Mouse (Mus musculus) cerebellum, postnatal 14 days (tissue): ENCODE measurements around the gene Gpd1.
A peak's percentile ranks its signal among the peaks of the same experiment; 100 is the strongest.

Experiments
- DNase-seq, 2 experiments: peaks; one replicate each; pipeline ENCODE4 v3.0.0; 2021; ENCODE audit warnings: mixed read lengths in 2 of 2

Gpd1 gene

DNA sequence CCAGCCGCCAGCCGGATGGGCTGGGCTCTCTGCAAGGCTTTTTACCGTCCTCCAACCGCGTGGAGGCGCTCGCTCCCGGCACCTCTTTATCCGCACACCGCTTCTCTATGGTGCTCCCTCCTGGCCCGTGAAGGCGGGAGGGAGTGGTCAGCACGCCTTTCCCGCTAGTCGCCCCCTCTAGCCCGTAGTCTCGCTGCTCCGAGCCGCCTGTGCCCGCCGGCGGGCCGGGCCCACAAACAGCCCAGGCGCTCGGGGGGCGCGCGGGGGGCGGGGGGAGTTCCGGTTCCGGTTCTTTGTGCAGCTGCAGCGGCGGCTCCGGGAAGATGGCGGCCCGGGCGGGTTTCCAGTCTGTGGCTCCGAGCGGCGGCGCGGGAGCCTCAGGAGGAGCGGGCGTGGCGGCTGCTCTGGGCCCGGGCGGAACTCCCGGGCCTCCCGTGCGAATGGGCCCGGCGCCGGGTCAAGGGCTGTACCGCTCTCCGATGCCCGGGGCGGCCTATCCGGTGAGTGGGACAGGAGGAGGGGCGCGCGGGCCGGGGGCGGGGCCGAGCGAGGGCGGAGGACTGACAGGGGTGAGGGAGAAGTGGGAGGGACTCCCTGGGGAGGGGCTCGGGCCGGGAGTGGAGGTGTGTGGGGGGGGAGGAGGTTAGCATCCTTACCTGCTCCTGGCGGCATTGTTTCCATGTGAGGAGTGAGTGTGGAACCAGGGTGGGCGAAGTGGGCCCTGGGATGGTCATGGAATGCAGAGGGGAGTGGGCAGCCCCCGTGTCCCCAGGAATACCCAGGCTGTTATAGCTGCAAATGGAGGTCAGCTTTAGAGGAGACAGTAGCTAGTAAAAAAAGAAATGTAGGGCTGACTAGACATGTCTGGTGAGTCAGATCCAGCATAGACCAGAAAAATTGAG, 15.1 kb upstream of the Gpd1 start, which contains the start of gene Smarcd1:
Gene Smarcd1, plus strand, starts transcription at position 131 of the 902 bp plus-strand sequence.
- peak; percentile 98 to 99 for DNase-seq

- DNase-seq, result no peak
Measured at GRCm38 (mm10) chr15:99703104-99703503, 14.2 kb upstream of the Gpd1 start.

DNA sequence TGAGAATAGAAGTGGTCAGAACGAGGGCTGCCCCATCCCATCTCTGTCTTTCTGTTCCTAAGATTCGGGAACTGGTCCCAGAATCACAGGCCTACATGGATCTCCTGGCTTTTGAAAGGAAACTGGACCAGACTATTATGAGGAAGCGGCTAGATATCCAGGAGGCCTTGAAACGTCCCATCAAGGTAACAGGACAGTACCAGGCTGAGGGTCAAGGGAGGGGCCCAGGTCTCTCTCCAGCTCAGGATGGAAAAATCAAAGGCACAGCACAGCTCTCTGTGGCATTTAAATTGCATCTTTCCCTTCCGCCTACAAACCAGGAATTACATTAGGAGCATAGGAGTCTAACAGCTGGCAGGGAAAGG, 13.7 kb upstream of the Gpd1 start:
- no peak for DNase-seq

DNA sequence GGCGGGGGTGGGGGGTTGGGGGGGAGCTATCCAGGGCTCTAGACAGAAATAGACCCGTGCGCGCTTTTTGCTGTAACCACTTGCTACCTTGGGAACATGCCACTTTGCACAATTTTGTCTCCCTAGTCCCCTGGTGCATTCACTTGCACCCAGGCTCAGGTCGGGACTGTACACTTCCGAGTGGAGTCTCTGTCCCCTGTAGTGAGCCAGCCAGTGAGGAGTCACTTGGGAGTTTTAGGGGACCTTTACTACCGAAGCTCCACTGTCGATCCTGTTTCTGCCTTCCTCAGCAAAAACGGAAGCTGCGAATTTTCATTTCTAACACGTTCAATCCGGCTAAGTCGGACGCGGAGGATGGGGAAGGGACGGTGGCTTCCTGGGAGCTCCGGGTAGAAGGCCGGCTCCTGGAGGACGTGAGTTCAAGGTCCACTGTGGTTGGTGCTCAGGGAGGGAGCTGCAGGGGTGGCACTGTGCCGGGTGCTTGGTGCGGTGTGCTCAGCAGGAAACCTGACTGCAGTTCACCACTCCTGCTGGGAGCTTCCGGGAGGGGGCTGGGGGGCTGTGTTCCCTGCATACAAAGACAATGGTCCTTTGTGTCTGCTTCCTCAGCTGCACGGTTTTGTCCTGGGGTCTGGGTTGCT, 13.2 kb upstream of the Gpd1 start:
- peak in 1 of 2 experiments; percentile 46 for DNase-seq

- peak in 1 of 2 experiments; percentile 13 for DNase-seq
Measured at GRCm38 (mm10) chr15:99704881-99705280, 12.4 kb upstream of the Gpd1 start.

DNA sequence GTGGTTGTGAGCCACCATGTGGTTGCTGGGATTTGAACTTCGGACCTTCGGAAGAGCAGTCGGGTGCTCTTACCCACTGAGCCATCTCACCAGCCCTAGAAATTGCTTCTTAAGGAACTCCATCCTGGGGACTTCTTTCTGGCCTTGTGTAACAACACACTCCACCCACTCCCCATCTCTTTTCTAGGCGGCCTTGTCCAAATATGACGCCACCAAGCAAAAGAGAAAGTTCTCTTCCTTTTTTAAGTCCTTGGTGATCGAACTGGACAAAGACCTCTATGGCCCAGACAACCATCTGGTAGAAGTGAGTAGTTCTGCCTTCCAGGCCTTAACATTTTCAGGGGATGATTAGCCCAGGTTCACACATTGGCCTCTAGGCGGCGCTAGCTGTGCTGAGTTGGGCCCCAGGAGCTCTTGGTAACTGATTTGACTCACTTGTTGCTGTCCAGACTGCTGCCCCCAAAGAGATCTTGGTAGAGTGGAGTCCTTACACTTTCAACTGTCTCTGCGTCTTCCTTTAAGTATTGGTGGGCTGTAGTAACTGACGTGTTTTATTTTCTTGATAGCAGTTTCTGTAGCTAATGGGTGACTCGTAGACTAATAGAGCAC, 11.8 kb upstream of the Gpd1 start, which contains the start of gene Gm17349:
Gene Gm17349, minus strand, starts transcription at position 51 of the 609 bp plus-strand sequence.
- peak; percentile 75 to 81 for DNase-seq

GRCm38 (mm10) chr15:99708176-99708575, 9.1 kb upstream of the Gpd1 start:
- no peak for DNase-seq

DNA sequence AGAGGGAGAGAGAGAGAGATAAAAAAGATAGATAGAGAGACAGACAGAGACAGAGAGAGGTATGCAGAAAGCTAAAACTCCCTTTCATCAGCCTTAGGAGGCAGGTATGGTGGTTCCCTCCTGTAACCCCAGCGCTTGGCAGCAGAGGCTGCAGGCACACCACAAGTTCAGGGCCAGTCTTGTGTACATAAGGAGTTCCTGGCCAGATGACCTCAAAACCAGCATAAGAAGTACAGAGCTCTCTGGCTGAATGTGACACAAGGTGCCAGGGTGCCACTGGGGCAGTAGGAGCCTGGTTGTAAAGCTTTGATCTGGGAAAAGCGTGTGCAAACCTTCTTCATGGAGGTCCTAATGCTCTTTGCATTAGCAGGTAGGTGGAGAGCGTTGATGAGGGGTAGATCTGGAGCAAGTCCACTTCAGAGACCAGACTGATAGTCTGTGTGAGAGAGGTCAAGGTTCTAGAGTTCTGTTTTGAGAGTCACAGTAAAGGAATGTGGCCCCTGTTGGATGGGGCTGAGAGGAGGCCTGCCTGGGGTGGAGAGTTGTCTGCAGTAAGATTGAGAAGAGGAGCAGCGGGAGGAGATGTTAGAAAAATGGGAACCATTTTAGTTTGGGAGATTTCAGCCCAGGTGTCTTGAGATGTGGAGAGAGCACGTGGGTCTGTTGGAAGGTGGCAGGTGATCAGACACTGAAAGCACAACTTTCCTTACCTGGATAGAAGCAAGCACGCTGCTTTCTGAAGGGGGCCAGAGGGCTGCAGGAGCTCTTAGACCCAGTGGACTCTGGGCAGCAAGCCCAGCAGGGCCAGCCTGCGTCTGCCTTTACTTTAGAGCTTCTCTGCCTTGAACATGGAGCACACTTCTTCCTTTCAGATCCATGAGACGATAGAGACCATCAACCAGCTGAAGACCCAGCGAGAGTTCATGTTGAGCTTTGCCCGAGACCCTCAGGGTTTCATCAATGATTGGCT, 6.8 kb upstream of the Gpd1 start:
- no peak for DNase-seq

- DNase-seq, result no peak
Measured at GRCm38 (mm10) chr15:99711491-99711890, 5.8 kb upstream of the Gpd1 start.

- DNase-seq, result no peak
Measured at GRCm38 (mm10) chr15:99712666-99713559, 4.4 kb upstream of the Gpd1 start.

DNA sequence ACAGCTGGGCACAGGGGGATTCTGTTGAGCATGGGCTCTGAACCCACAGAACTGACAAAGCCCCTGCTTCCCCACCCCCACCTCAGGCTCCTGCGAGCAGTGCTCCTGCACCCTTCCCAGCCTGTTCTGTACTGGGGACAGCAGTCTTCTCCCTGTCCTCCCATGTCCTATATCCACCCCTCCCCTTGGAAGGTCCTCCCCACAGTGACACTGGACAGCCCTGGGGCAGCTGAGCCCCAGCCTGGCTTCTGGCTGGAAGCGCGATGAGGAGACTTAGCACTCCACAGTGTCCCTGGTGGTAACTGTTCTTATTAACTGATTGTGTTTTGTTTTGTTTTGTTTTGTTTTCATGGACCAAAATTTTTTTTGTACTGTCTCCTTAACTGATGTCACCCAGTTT, 3.7 kb upstream of the Gpd1 start:
- no peak for DNase-seq

GRCm38 (mm10) chr15:99714206-99714605, 3.1 kb upstream of the Gpd1 start:
- DNase-seq, result no peak

- peak; percentile 91 to 92 for DNase-seq
Measured at GRCm38 (mm10) chr15:99714858-99715257, 2.5 kb upstream of the Gpd1 start.

GRCm38 (mm10) chr15:99715361-99715865, 1.9 kb upstream of the Gpd1 start:
- DNase-seq, result peak; percentile 72 to 76

GRCm38 (mm10) chr15:99715982-99716746, 1.2 kb upstream of the Gpd1 start:
- peak; percentile 3 to 30 for DNase-seq

- DNase-seq, result peak in 1 of 2 experiments; percentile 38
Measured at GRCm38 (mm10) chr15:99716814-99717213, 501 bp upstream of the Gpd1 start.

- DNase-seq, result peak in 1 of 2 experiments; percentile 56
Measured at GRCm38 (mm10) chr15:99718461-99719021, 1.2 kb downstream of the Gpd1 start.

DNA sequence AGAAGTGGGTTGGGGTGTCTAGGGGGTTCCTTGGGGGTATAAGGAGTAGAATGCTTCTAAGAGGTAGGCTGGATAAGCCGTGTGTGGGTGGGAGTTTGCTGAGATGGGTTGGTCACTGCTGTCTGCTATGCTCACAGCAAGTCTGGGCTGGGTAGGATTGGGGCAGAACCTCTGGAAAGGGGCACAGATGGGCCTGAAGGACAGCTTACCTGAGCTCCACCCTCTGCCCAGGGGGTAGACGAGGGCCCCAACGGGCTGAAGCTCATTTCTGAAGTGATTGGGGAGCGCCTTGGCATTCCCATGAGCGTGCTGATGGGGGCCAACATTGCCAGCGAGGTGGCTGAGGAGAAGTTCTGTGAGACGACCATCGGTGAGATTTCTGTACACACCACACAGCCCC, 2.5 kb downstream of the Gpd1 start:
- DNase-seq, result no peak

- no peak for DNase-seq
Measured at GRCm38 (mm10) chr15:99721921-99722743, 4.8 kb downstream of the Gpd1 start.
